Mouse (Mus musculus) midbrain, embryonic 16.5 days (tissue): ENCODE measurements around the gene Tcam1. TPM values are rescaled to one million over a fixed set of nuclear protein-coding genes. Genes with fewer than 3 reads are reported as not detected.

Experiments used
- ATAC-seq: fragments of 200-750 bp; cut with Nextera tagmentation; 2 replicates; pipeline ENCODE4 v1.8.0; 2017; ENCODE audit warnings: moderate TSS enrichment
- H3K27ac ChIP-seq: fragments of 300-500 bp; sonication (generic); 2 replicates; pipeline ENCODE4 v1.5.1; 2014; ENCODE audit warnings: mild to moderate bottlenecking, low read length, mixed read lengths
- H3K27me3 ChIP-seq: fragments of 300-500 bp; sonication (generic); 2 replicates; pipeline ENCODE4 v1.6.1; 2014; ENCODE audit warnings: low read depth, low read length, mixed read lengths; ENCODE audit not compliant: control insufficient read depth, insufficient read depth
- H3K36me3 ChIP-seq: fragments of 300-500 bp; sonication (generic); 2 replicates; pipeline ENCODE4 v1.6.1; 2014; ENCODE audit warnings: mild to moderate bottlenecking, low read length, moderate library complexity, mixed read lengths; ENCODE audit not compliant: control insufficient read depth, insufficient read depth
- H3K4me1 ChIP-seq: fragments of 300-500 bp; sonication (generic); 2 replicates; pipeline ENCODE4 v1.6.1; 2014; ENCODE audit warnings: mild to moderate bottlenecking, low read length, mixed read lengths; ENCODE audit not compliant: control insufficient read depth, insufficient read depth
- H3K4me2 ChIP-seq: fragments of 300-500 bp; sonication (generic); 2 replicates; pipeline ENCODE4 v1.6.1; 2014; ENCODE audit warnings: mild to moderate bottlenecking, low read length, mixed read lengths
- H3K4me3 ChIP-seq: fragments of 300-500 bp; sonication (generic); 2 replicates; pipeline ENCODE4 v1.5.1; 2014; ENCODE audit warnings: low read depth, mild to moderate bottlenecking, low read length, moderate library complexity, mixed read lengths
- H3K9ac ChIP-seq: fragments of 300-500 bp; sonication (generic); 2 replicates; pipeline ENCODE4 v1.6.1; 2014; ENCODE audit warnings: low read depth, low read length, mixed read lengths
- H3K9me3 ChIP-seq: fragments of 300-500 bp; sonication (generic); replicated peaks from 2 replicates; pipeline ENCODE4 v1.6.1; 2014; ENCODE audit warnings: mild to moderate bottlenecking, low read length, mixed read lengths; ENCODE audit not compliant: control insufficient read depth, poor library complexity, severe bottlenecking
- WGBS: fragments of 180-500 bp; shearing (Covaris S2); extraction: QIAGEN DNeasy Blood & Tissue Kit; methylation state at CpG from one replicate; pipeline ENCODE4 v1.1.7; 2014; 5-methylcytosine and 5-hydroxymethylcytosine counted together
- polyA plus RNA-seq: library from polyadenylated mRNA; unstranded; fragments of >200 nt; fragmentation: Nextera tagmentation; extraction: Ambion mirVana; gene quantifications from 2 replicates; pipeline ENCODE4 v1.2.1, GENCODE M21; 2015

Gene Tcam1
- polyA plus RNA-seq, 1 experiment from 2014 or later: 0.05 TPM

- Histone ChIP-seq H3K4me3 (no peak overlapping the region), H3K9me3 (no peaks in the 10 kb centered on the region), H3K27ac (no peak overlapping the region), H3K27me3 (no peaks in the 10 kb centered on the region), H3K4me1 (no peaks in the 10 kb centered on the region), H3K36me3 (no peaks in the 10 kb centered on the region), H3K9ac (no peak overlapping the region), H3K4me2 (no peak overlapping the region)
- 85% methylated on average over 10 of the region's 10 CpGs for WGBS
- ATAC-seq: no peak
These were observed 29.0 kb downstream of the Tcam1 start for GRCm38 (mm10) chr11:106305348-106306064.

GRCm38 (mm10) chr11:106306065-106306385 is 29.6 kb downstream of the Tcam1 start:
- Histone ChIP-seq H3K9ac (no peak overlapping the region), H3K36me3 (no peaks in the 10 kb centered on the region), H3K27ac (no peak overlapping the region), H3K4me3 (no peak overlapping the region), H3K4me1 (no peaks in the 10 kb centered on the region), H3K27me3 (no peaks in the 10 kb centered on the region), H3K4me2 (no peak overlapping the region), H3K9me3 (no peaks in the 10 kb centered on the region)
- ATAC-seq: no peak
- 79% methylated on average over 3 of the region's 3 CpGs for WGBS

GRCm38 (mm10) chr11:106306758-106307157 is 30.3 kb downstream of the Tcam1 start:
- Histone ChIP-seq H3K27ac (no peak overlapping the region), H3K4me3 (no peak overlapping the region), H3K9ac (no peak overlapping the region), H3K36me3 (no peaks in the 10 kb centered on the region), H3K4me1 (no peaks in the 10 kb centered on the region), H3K27me3 (no peaks in the 10 kb centered on the region), H3K9me3 (no peaks in the 10 kb centered on the region), H3K4me2 (no peak overlapping the region)
- WGBS: 85% methylated on average over 9 of the region's 9 CpGs
- no peak for ATAC-seq

GRCm38 (mm10) chr11:106307432-106307831 is 31.0 kb downstream of the Tcam1 start:
- H3K36me3 ChIP-seq: no peaks in the 10 kb centered on the region
- WGBS: 90% methylated on average over 5 of the region's 5 CpGs
- no peaks in the 10 kb centered on the region for H3K9me3 ChIP-seq
- H3K4me1 ChIP-seq: no peaks in the 10 kb centered on the region
- no peak overlapping the region for H3K4me3 ChIP-seq
- H3K4me2 ChIP-seq: no peak overlapping the region
- H3K27ac ChIP-seq: no peak overlapping the region
- no peaks in the 10 kb centered on the region for H3K27me3 ChIP-seq
- H3K9ac ChIP-seq: no peak overlapping the region
- no peak for ATAC-seq

GRCm38 (mm10) chr11:106308162-106308561 is 31.7 kb downstream of the Tcam1 start:
- H3K27me3 ChIP-seq: no peaks in the 10 kb centered on the region
- no peak overlapping the region for H3K27ac ChIP-seq
- H3K9ac ChIP-seq: no peak overlapping the region
- H3K36me3 ChIP-seq: no peaks in the 10 kb centered on the region
- no peak for ATAC-seq
- no peaks in the 10 kb centered on the region for H3K4me1 ChIP-seq
- no peak overlapping the region for H3K4me2 ChIP-seq
- no peaks in the 10 kb centered on the region for H3K9me3 ChIP-seq
- no peak overlapping the region for H3K4me3 ChIP-seq
- WGBS: 86% methylated on average over 11 of the region's 11 CpGs

- WGBS: 74% methylated on average over 5 of the region's 5 CpGs
- H3K27ac ChIP-seq: no peak overlapping the region
These were observed 33.7 kb downstream of the Tcam1 start for GRCm38 (mm10) chr11:106310123-106310522.

GRCm38 (mm10) chr11:106313533-106313932 is 37.1 kb downstream of the Tcam1 start:
- 85% methylated on average over 5 of the region's 5 CpGs for WGBS
- ATAC-seq: no peak

More at GRCm38 (mm10) chr11:106310123-106310522, 33.7 kb downstream of the Tcam1 start:
- H3K36me3 ChIP-seq: no peaks in the 10 kb centered on the region
- no peaks in the 10 kb centered on the region for H3K4me1 ChIP-seq
- H3K9ac ChIP-seq: no peak overlapping the region
- H3K9me3 ChIP-seq: no peaks in the 10 kb centered on the region
- ATAC-seq: no peak
- H3K4me2 ChIP-seq: no peak overlapping the region
- H3K27me3 ChIP-seq: no peaks in the 10 kb centered on the region
- no peak overlapping the region for H3K4me3 ChIP-seq

GRCm38 (mm10) chr11:106314333-106314812 is 37.9 kb downstream of the Tcam1 start, which contains the start of gene Cd79b:
Gene Cd79b (minus strand): TSS chr11:106314762.
- Histone ChIP-seq H3K4me2 (no peak within 1 kb of the TSS), H3K9ac (no peak within 1 kb of the TSS), H3K27ac (no peak within 1 kb of the TSS), H3K9me3 (no peaks in the 10 kb centered on the region), H3K4me1 (no peaks in the 10 kb centered on the region), H3K27me3 (no peaks in the 10 kb centered on the region), H3K4me3 (no peak within 1 kb of the TSS), H3K36me3 (no peaks in the 10 kb centered on the region)
- 73% methylated on average over 9 of the region's 9 CpGs for WGBS
- ATAC-seq: no peak

More at GRCm38 (mm10) chr11:106313533-106313932, 37.1 kb downstream of the Tcam1 start:
- Histone ChIP-seq H3K9ac (no peak overlapping the region), H3K4me1 (no peaks in the 10 kb centered on the region), H3K4me3 (no peak overlapping the region), H3K36me3 (no peaks in the 10 kb centered on the region), H3K27ac (no peak overlapping the region), H3K27me3 (no peaks in the 10 kb centered on the region), H3K4me2 (no peak overlapping the region), H3K9me3 (no peaks in the 10 kb centered on the region)

GRCm38 (mm10) chr11:106316416-106316815 is 39.9 kb downstream of the Tcam1 start:
- Histone ChIP-seq H3K27ac (no peak overlapping the region), H3K4me2 (no peak overlapping the region), H3K9ac (no peak overlapping the region), H3K9me3 (no peaks in the 10 kb centered on the region), H3K4me1 (no peaks in the 10 kb centered on the region), H3K4me3 (no peak overlapping the region), H3K27me3 (no peaks in the 10 kb centered on the region), H3K36me3 (no peaks in the 10 kb centered on the region)
- no peak for ATAC-seq
- WGBS: 81% methylated on average over 1 of the region's 1 CpGs
